Mouse (Mus musculus): ENCODE measurements around the gene Inhbe. TPM values are rescaled to one million over a fixed set of nuclear protein-coding genes. Genes with fewer than 3 reads are reported as not detected.

Inhbe gene
- 0.03 TPM in 1 of 2 replicates, not detected in the other for polyA plus RNA-seq (2015; fragmentation: Nextera tagmentation; extraction: Ambion mirVana)

DNA sequence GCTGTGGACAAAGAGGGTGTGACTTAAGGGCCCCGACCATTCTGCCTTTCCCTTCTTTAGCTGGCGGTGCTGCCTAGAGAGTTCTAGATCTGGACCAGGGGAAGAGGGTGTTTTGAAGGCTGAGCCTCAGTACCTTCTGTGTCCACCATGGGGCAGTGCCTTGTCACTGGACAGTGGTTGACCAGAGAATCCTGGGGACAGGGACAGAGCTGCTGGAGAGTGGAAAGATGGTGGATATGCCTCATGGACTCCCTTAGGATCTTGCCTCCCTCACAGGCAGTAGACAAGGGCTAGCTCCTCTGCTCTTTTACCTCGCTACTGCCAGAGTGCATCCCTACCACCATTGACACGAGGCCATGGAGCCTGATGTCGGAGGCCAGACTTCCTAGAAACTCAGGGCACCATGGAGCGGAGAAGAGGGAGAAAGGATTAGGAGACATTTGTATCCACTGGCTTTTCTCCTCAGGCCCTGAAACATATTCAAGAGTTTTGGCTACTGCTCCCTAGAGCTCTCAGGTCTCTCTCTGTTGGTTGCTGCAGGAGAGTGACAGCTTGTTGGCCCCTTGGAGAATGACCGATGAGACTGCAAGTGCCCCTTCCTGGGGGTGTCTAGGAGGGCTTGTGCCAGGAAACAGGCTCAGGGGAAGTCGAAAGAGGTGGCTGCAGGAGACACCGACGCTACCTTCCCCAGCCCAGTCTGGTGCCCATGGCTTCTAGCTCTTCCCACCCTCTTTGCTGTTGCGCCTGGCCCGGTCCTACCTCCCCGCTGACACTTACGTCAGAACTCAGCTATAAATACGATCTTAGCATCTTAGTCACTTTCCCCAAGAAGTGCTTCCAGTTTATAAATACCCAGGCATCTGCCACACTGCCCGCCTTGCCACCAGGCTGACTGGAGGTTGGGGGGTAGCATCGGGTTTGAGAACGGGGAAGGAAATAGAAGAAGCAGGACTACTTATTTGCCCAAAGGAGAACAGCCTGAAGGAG, at the start of gene Inhbe:
TSS of gene Inhbe (minus strand) at position 503 of the 987 bp plus-strand sequence.
- H3K4me1 ChIP-seq = peaks cover 8% of the 10 kb centered on the region; the same call in 1 of the 2 replicates
- H3K9me3 ChIP-seq (replicated peaks) = no peaks in the 10 kb centered on the region
- H3K4me3 ChIP-seq (replicated peaks) = no peak within 1 kb of the TSS
- WGBS = 88% methylated on average over 18 of the region's 18 CpGs
- no peak for ATAC-seq (ENCODE audit: low FRiP score)
- no peak within 1 kb of the TSS for H3K27ac ChIP-seq (replicated peaks)
- no peak within 1 kb of the TSS for H3K9ac ChIP-seq (replicated peaks)
- H3K27me3 ChIP-seq (replicated peaks) = 0 out of 2 replicates have a peak, but pooled peaks cover 5% of the 10 kb centered on the region
- no peak within 1 kb of the TSS for H3K4me2 ChIP-seq
- H3K36me3 ChIP-seq = no peaks in the 10 kb centered on the region

GRCm38 (mm10) chr10:127391774-127392173, 37.6 kb upstream of the Inhbe start:
- Histone ChIP-seq H3K36me3 (0 out of 2 replicates have a peak, but pooled peaks cover 14% of the 10 kb centered on the region), H3K4me1 (peaks cover 4% of the 10 kb centered on the region; the same call in 1 of the 2 replicates), H3K27me3 (replicated peaks) (no peaks in the 10 kb centered on the region), H3K4me3 (replicated peaks) (no peak overlapping the region), H3K9me3 (replicated peaks) (no peaks in the 10 kb centered on the region), H3K9ac (replicated peaks) (no peak overlapping the region), H3K4me2 (no peak overlapping the region), H3K27ac (replicated peaks) (no peak overlapping the region)
- ATAC-seq (ENCODE audit: low FRiP score) = no peak
- 86% methylated on average over 6 of the region's 6 CpGs for WGBS

DNA sequence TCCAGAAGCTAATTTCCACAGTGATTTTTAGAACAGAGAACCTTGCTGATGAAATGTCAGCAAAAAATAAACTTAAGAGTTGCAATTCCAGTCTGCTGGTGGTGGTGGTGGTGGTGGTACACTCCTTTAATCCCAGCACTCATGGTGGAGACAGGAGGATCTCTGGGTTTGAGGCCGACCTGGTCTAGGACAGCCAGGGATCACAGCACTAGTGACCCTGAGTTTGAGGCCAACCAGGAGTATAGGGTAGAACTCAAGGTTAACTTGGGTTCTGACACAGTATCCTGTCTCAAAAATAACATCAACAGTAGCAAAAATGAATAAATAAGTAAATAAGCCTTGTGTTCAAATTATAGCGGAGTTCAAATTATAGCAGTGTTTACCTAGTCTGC, 27.5 kb upstream of the Inhbe start:
- H3K36me3 ChIP-seq = no peaks in the 10 kb centered on the region
- peak overlapping the region; percentile 93; the same call in 1 of the 2 replicates for H3K27ac ChIP-seq (replicated peaks)
- no peak overlapping the region for H3K9ac ChIP-seq (replicated peaks)

GRCm38 (mm10) chr10:127380767-127381742, 26.8 kb upstream of the Inhbe start:
- 3% methylated on average over 26 of the region's 79 CpGs for WGBS
- Histone ChIP-seq H3K4me2 (peak overlapping the region; percentile 75), H3K27ac (replicated peaks) (peak overlapping the region; percentile 93), H3K9me3 (replicated peaks) (no peaks in the 10 kb centered on the region), H3K27me3 (replicated peaks) (no peaks in the 10 kb centered on the region), H3K9ac (replicated peaks) (peak overlapping the region; percentile 89), H3K4me3 (replicated peaks) (peak overlapping the region; percentile 69), H3K4me1 (peaks cover 29% of the 10 kb centered on the region), H3K36me3 (no peaks in the 10 kb centered on the region)
- ATAC-seq (ENCODE audit: low FRiP score) = peak; percentile 83

More for the DNA sequence above, 27.5 kb upstream of the Inhbe start:
- 59% methylated on average over 2 of the region's 2 CpGs for WGBS
- Histone ChIP-seq H3K4me3 (replicated peaks) (peak overlapping the region; percentile 69), H3K4me1 (peaks cover 29% of the 10 kb centered on the region), H3K27me3 (replicated peaks) (no peaks in the 10 kb centered on the region), H3K4me2 (peak overlapping the region; percentile 75), H3K9me3 (replicated peaks) (no peaks in the 10 kb centered on the region)
- no peak for ATAC-seq (ENCODE audit: low FRiP score)

GRCm38 (mm10) chr10:127380251-127380691, 26.1 kb upstream of the Inhbe start, which contains the start of gene R3hdm2:
R3hdm2 (plus strand) TSS chr10:127380327.
- Histone ChIP-seq H3K27ac (replicated peaks) (peak within 1 kb of the TSS; percentile 93), H3K4me3 (replicated peaks) (peak within 1 kb of the TSS; percentile 69), H3K9ac (replicated peaks) (peak within 1 kb of the TSS; percentile 89), H3K27me3 (replicated peaks) (no peaks in the 10 kb centered on the region), H3K4me1 (peaks cover 28% of the 10 kb centered on the region), H3K36me3 (no peaks in the 10 kb centered on the region), H3K4me2 (peak within 1 kb of the TSS; percentile 75), H3K9me3 (replicated peaks) (no peaks in the 10 kb centered on the region)
- under 1% methylated on average over 24 of the region's 53 CpGs for WGBS
- peak; percentile 95 for ATAC-seq (ENCODE audit: low FRiP score)

DNA sequence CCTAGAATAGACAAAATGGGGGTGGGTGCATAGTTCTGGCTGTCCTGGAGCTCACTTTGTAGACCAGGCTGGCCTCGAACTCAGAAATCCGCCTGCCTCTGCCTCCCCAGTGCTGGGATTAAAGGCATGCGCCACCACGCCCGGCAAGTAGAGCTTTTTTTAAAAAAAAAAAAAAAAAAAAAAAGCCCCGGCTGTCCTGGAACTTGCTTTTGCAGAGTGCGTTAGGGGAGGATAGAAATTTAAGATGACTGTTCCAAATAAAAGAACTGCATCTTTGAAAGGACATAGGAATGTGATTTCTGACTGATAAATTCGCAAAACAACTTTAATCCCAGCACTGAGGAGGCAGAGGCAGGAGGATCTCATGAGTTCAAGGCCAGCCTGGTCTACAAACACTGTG, 25.4 kb upstream of the Inhbe start:
- Histone ChIP-seq H3K27ac (replicated peaks) (peak overlapping the region; percentile 93), H3K27me3 (replicated peaks) (no peaks in the 10 kb centered on the region), H3K36me3 (no peaks in the 10 kb centered on the region), H3K4me2 (peak overlapping the region; percentile 75), H3K9me3 (replicated peaks) (no peaks in the 10 kb centered on the region), H3K4me1 (peaks cover 22% of the 10 kb centered on the region), H3K4me3 (replicated peaks) (peak overlapping the region; percentile 69), H3K9ac (replicated peaks) (peak overlapping the region; percentile 89; the same call in 1 of the 2 replicates)
- WGBS = 90% methylated on average over 8 of the region's 8 CpGs
- ATAC-seq (ENCODE audit: low FRiP score) = no peak

GRCm38 (mm10) chr10:127377700-127378099, 23.5 kb upstream of the Inhbe start:
- Histone ChIP-seq H3K9me3 (replicated peaks) (no peaks in the 10 kb centered on the region), H3K36me3 (no peaks in the 10 kb centered on the region), H3K4me2 (no peak overlapping the region), H3K27ac (replicated peaks) (no peak overlapping the region), H3K4me3 (replicated peaks) (no peak overlapping the region), H3K9ac (replicated peaks) (no peak overlapping the region), H3K27me3 (replicated peaks) (no peaks in the 10 kb centered on the region), H3K4me1 (peaks cover 16% of the 10 kb centered on the region)
- 63% methylated on average over 3 of the region's 3 CpGs for WGBS
- no peak for ATAC-seq (ENCODE audit: low FRiP score)

DNA sequence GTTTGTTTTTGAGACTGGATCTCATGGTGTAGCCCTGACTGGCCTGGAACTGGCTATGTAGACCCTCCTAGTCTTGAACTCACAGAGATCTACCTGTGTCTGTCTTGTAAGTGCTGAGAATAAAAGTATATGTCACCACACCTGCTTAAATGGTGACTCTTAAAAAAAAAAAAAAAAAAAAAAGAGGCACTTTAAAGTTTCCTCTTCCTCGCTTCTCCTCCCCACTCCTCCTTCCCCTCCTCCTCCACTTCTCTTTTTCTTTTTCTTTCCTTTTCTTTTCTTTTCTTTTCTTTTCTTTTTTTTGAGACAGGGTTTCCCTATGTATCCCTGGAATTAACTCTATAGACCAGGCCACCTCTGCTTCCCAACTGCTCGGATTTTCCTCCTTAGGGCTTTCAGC, 16.8 kb upstream of the Inhbe start:
- Histone ChIP-seq H3K27ac (replicated peaks) (no peak overlapping the region), H3K4me2 (no peak overlapping the region), H3K9ac (replicated peaks) (no peak overlapping the region), H3K9me3 (replicated peaks) (no peaks in the 10 kb centered on the region), H3K36me3 (no peaks in the 10 kb centered on the region), H3K4me3 (replicated peaks) (no peak overlapping the region), H3K4me1 (no peaks in the 10 kb centered on the region), H3K27me3 (replicated peaks) (no peaks in the 10 kb centered on the region)
- 66% methylated on average over 2 of the region's 2 CpGs for WGBS
- ATAC-seq (ENCODE audit: low FRiP score) = no peak

- H3K36me3 ChIP-seq = no peaks in the 10 kb centered on the region
- H3K9me3 ChIP-seq (replicated peaks) = no peaks in the 10 kb centered on the region
- H3K9ac ChIP-seq (replicated peaks) = no peak within 1 kb of the TSS
- no peak within 1 kb of the TSS for H3K27ac ChIP-seq (replicated peaks)
- ATAC-seq (ENCODE audit: low FRiP score) = no peak
- WGBS = 83% methylated on average over 22 of the region's 22 CpGs
- H3K27me3 ChIP-seq (replicated peaks) = no peaks in the 10 kb centered on the region
- no peaks in the 10 kb centered on the region for H3K4me1 ChIP-seq
- H3K4me2 ChIP-seq = no peak within 1 kb of the TSS
- H3K4me3 ChIP-seq (replicated peaks) = no peak within 1 kb of the TSS
Observed at GRCm38 (mm10) chr10:127369834-127370820, 15.9 kb upstream of the Inhbe start, which contains the start of gene Inhbc. Inhbc (minus strand) TSS chr10:127370431.

DNA sequence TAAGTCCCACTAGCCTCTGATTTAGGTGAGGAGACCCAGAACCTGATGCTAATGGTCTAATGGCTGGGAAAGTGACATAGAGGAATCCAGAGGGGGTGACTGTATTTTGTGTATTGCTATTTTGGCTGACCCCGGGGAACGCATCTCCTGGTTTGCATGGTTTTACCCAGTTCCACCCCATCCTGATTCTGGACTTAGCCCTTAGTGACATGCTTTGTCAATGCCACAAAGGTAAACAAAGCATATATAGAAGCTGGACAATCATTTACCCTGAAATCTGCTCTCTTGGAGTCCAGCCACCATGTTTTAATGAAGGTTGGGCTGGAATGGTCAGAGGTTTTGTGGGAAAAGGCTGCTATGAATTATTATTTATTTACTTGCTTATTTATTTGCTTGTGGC, 14.1 kb upstream of the Inhbe start:
- no peaks in the 10 kb centered on the region for H3K36me3 ChIP-seq
- no peaks in the 10 kb centered on the region for H3K4me1 ChIP-seq
- no peaks in the 10 kb centered on the region for H3K27me3 ChIP-seq (replicated peaks)
- H3K4me2 ChIP-seq = no peak overlapping the region
- no peak for ATAC-seq (ENCODE audit: low FRiP score)
- H3K4me3 ChIP-seq (replicated peaks) = no peak overlapping the region
- no peak overlapping the region for H3K9ac ChIP-seq (replicated peaks)
- WGBS = 68% methylated on average over 2 of the region's 2 CpGs
- no peaks in the 10 kb centered on the region for H3K9me3 ChIP-seq (replicated peaks)
- no peak overlapping the region for H3K27ac ChIP-seq (replicated peaks)

All from neural tube, embryonic 15.5 days (tissue).